Mouse (Mus musculus) G1E (cell line): ENCODE data around the gene Commd1.

ENCODE experiments used
- CTCF ChIP-seq: IDR thresholded peaks from 2 replicates; pipeline ENCODE4 v1.5.1; 2012; ENCODE audit warnings: low read depth, low read length, inconsistent platforms, mixed read lengths
- TAL1 ChIP-seq: conservative IDR thresholded peaks from 2 replicates; pipeline ENCODE4 v1.6.1; 2012; ENCODE audit warnings: low read depth, low read length, inconsistent platforms, mixed read lengths

- TF ChIP-seq TAL1 (no peak), CTCF (no peak)
Measured at GRCm38 (mm10) chr11:22859301-22859632, 122.9 kb downstream of the Commd1 start.
